Mouse (Mus musculus) embryo, embryonic 10 days (tissue): ENCODE measurements around the gene Pde9a.

Source experiments
- DNase-seq: peaks from one replicate; pipeline ENCODE4 v3.0.0-alpha.2; 2015; ENCODE audit warnings: low spot score

Gene Pde9a

GRCm38 (mm10) chr17:31386766-31387275 lies 811 bp downstream of the Pde9a start:
- no peak for DNase-seq

DNA sequence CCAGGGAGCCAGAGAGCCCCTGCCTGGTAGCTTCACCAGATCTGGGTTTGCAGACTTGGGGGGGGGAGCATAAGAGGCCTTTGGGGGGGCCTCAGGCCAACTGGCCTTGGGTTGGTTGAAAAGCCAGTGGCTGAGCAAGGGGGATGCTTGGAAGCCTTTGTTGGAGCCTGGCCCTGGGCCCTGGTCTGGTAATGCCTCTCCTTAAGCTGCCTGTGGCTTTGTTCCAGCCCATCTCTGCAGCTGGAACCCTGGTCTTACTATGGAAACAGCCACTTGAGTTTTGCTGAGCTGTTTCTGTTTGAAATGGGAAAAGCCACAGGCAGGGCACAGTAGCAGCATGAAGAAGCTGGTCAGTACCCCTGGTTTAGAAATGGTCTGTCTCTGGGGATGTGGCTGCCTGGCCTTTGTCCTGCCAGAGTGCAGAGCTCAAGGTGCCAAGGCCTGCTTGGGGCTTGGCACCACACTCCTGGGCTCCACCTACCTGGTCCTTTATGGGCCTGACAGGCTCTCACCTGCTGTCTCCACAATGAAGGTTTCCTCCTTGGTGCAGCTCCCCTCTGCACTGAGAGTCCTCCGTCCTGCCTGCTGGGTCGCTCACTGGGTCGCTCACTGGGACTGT lies 3.5 kb downstream of the Pde9a start:
- no peak for DNase-seq

DNA sequence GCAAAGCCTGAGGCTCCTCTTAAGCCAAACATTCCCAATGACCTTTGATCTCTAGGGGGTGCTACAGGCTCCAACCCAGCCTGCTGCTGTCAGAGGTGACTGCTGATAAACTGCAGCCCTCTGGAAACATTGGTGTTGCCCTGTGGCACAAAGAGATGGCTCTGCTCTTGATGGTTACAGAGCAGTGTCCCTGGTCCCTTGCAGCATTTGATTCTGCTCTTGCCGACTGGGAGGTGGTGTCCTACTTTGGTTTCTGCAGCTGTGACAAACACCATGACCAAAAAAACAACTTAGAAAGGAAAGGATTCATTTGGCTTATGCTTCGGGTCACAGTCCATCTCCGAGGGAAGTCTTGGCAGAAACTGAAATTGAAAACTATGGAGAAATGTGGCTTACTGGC lies 5.5 kb downstream of the Pde9a start:
- peak; percentile 68 for DNase-seq

- no peak for DNase-seq
These were observed 6.0 kb downstream of the Pde9a start for GRCm38 (mm10) chr17:31392041-31392440.

DNA sequence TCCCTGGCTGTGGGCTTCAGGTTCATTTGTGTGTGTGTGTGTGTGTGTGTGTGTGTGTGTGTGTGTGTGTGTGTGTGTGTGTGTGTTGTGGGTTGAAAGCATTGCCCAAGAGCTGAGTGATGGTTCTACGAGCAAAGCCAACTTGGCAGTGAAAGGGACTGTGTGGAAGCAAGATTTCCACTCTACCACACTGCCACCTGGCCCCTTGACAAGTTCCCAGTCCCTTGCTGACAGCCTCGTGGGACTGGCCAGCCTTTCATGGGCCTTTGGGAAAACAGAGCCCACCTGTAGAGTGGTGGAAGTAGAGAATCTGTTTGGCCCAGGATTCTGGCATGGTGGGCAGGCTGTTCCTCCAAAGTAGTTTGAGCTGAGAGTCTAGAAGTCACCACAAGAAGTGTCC lies 7.8 kb downstream of the Pde9a start:
- no peak for DNase-seq

DNA sequence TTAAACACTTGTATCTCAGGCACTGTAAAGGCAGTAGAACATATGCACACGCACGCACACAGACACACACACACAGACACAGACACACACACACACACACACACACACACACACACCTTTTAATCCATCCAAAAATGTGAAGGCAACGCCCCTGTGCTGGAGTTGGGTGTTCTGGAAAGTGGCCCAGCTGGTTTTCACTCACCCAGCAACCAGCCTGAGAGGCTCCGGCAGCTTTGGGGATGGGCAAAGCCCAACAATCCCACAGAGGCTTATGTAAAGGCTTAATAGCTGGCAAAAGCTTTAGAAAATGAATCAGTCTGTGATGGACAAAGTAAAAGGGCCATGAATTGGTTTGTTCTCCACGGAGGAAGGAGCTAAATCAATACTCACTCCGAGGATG lies 14.3 kb downstream of the Pde9a start:
- DNase-seq: no peak

DNA sequence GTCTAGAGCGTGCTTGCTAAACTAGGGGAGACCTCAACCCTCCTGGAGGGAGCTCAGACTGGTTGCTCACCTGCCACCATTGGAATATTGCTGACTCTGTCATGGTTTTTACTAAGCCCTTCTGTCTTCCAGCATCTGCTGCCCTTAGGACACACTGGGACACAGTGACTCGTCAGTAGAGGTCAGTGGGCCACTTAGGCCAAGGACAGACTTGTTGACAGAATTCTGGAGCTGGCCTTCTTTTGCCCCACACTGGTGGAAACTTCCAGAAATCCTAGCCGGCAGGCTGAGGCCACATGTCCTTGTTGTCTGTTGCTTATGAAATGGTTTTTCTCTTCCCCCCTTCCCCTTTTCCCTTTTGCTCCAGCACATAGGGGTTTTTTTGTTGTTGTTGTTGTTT lies 15.2 kb downstream of the Pde9a start:
- no peak for DNase-seq

- no peak for DNase-seq
These were observed 16.7 kb downstream of the Pde9a start for GRCm38 (mm10) chr17:31402713-31403112.

DNA sequence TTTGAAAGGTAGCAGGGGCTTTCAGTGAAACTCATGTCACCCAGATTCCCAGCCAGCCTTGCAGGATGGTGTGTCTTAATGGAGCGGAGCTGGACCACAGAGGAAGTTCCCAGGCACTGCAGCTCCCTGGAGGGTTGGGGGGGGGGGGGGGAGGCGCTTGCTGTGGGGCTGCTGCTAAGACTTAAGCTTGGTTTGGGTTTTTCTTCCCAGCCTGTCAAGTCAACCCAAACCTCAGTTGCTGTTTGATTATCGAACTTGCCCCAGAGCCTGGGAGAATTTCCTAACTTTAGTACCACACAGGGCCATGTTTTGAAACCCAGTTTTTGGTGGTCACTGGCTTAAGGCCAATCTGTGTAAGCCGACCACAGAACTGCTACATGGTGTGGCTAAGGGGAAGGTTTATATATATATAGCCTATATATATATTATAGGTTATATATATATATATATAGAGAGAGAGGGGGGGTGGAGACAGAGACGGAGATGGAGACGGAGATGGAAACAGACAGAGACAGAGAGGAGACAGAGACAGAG lies 19.8 kb downstream of the Pde9a start:
- DNase-seq: no peak

DNA sequence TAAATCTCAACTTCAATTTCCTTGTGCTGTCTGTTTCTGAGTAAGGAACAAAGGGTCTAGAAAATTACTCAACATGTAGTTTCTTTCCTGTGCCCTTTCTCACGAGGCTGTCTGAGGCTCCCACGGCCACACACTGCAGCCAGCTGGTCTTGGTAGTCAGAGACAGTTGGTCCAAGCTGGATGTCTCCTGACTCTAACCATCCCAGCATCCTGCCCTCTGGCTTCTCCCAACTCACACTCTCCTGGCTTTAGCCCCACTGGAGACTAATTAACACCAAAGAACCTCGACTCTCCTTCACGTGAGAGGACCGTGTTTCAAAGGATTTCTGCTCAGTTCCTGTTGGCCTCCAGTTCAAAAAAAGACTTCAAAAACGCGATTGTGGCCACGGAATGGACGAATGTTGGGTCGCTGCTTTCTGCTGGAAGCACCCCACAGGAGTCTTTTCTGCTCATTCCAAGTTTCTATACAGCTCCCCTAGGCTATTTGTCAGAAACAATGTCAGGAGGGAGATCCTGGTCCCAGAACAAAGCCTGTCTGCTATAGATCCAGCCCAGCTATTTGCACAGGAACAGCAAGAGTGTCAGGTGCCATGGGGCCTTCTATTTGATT lies 23.8 kb downstream of the Pde9a start:
- peak; percentile 51 for DNase-seq

DNA sequence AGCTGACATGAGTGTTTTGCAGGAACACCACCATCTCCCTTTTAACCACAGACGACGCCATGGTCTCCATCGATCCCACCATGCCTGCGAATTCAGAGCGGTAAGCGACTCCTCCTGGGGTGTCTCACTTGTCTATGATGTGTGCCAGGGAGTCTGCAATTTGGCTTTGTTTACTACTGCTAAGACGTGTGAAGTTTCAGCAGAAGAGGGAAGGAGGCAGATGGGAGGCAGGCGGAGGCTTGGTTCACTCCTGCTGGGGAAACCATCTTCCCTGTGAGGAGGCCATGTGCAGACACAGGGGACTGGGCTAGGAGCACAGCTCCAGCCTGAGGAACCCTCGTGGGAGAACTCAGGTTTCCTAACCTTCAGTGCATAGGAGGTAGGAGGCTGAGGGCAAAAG lies 29.2 kb downstream of the Pde9a start:
- no peak for DNase-seq

DNA sequence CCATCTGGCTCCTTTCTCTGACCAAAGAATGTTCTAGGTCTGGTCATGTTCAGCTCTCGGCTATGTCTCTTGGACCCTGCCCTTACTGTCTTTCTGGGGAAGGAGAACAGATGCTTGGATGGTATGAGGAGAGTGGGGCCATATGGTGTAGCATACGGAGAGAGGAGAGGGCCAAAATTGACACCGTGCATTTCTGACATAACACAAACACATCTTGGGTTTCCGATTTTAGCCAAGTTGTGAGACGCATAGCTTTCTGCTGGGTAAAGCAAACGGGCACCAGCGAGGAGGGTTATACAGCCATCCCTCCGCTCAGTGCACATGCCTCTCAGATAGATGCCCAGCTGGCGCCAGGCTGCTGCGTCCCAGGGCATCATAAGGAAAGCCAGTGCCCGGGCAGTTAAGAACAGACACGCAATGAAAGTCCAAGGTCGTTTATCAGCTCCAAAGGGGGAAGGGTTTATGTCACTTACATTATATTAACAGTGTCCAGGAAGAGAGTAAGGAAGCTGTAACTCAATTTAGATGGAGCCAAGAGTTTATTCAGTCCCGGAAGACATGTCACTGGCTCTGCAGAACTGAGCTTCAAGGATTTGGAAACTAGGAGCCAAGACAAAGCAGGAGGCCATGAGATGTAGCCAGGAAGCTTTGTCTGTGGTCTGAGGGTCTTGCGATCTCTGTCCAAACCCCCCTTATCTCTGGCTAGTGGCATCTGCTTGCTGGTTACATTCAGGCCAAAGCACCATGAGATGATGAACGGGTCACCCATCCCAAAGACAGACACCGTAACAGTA lies 33.0 kb downstream of the Pde9a start:
- no peak for DNase-seq

DNA sequence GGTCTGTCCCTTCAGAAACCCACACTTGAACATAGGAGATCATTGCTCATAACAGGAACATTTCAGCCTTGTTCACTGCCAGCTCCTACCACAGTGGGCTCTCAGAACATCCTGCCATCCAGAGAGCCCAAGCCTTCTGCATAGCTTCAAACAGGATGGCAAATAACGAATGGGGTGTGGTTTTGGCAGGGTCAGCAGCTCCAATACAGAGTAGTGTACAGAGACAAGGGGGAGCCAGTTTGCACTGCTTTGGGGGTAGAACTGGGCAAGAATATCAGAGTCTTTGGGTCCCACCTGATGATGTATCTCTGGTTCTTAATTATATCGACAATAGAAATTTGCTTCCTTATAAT lies 33.6 kb downstream of the Pde9a start:
- DNase-seq: no peak

GRCm38 (mm10) chr17:31419995-31420394 lies 34.0 kb downstream of the Pde9a start:
- no peak for DNase-seq

DNA sequence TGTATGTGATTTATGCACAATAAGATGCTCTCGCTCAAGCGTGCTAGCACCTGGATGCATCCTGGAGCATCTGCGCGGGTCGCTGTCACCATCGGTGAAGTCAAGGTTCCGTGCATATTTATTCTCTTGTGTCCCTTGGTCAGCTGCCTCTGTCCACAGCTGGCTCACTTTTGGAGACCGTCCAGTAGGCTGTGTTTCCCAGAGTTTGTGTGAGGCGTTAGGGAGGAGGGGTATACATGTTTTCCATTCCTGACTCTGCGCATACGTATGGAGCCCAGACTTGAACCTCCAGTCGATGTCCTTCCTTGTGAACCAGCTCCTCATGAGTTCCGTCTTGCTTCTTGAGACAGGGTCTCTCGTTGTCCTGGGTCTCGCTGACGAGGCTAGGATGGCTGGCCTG lies 34.6 kb downstream of the Pde9a start:
- no peak for DNase-seq

DNA sequence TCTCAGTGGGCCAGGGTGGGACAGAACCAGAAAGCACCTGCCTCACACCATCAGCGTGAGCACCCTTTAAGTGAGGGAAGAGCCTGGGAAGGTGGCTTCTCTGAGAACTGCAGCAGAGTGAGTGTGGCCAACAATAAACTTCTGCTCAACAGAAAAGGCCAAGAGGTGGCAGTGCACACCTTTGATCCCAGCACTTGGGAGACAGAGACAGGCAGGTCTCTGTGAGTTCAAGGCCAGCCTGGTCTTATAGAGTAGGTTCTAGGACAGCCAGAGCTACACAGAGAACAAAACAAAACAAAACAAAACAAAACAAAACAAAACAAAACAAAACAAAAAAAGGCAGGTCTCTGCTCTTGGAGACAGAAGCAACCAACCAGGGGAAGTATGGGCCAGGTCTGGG lies 36.4 kb downstream of the Pde9a start:
- no peak for DNase-seq

GRCm38 (mm10) chr17:31423020-31423419 lies 37.0 kb downstream of the Pde9a start:
- no peak for DNase-seq

DNA sequence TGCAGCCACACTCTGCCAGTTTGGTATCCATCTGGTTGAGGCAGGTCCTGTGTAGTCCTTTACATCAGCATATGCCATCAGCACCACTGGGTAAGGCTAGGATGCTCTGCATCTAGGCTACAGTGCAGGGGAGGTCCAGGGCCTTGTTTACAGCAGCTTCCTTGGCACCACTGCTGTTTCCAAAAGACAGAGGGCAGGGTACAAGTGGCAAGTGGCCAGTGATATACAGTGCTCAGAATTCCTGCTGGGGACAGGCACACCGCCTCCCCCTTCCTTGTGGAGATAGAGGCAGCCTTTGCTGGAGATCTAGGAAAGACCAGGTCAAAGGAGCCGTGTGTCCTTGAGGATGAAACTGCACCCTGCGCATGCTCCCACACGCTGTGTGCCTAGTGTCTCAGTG lies 38.3 kb downstream of the Pde9a start:
- DNase-seq: no peak

- DNase-seq: no peak
These were observed 38.8 kb downstream of the Pde9a start for GRCm38 (mm10) chr17:31424798-31425197.

DNA sequence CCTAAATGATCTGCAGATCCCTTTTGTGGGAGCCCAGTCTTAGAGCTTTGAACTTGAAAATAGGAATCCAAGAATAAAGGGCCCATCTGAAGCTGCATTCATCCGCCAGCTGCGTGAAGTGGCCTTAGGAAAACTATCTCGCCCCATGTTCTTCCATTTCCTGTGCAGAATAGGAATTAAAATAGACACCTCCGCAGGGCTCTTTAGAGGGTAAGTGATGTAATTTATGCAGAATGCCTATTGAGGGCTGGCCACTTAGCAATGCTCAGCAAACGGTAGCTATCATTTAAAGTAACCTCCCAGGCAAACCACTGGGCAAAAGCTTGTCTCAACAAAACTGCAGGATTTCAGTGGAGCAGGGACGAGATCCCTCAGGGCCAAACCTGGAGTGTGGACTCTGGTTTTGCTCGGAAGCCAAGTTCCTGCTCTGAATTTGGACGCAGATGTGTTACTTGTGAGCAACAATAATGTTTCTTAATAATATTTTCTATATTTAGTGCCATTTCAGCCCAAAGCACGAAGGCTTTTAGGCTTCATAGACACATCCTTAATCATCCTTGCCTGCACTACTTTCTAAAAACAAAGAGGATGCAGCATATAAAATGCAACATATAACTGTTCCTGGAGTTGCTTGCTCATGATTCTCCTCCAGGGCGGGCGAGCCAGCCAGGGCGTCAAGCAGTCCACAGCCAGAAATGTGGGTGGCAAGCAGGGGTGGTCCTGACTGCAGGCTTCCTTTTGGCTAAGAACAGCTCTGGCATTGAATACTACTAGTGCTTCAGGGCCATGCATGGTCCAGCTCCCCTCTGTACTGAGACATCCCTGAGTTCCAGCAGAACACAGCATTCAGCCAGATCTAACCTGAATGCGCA lies 40.1 kb downstream of the Pde9a start:
- no peak for DNase-seq

- DNase-seq: no peak
These were observed 43.4 kb downstream of the Pde9a start for GRCm38 (mm10) chr17:31429402-31429801.

DNA sequence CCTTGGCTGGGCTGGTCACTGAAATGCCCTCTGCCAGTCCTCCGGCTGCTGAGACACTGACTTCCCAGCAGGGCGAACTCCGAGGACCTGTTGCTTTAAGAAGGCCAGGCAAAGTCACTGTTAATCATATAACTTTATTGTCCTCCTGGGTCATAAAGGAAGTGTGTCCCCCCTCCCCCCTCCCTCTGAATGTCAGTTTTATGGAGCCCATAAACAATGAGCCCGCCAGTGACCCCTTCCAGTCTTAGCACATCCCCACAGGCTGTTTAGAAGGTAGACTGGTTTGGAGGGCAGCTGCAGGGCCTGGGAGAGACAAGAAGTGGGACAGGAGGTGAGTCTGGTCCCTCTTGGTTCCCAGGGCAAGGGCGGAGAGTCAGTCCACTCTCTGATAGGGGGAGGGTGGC lies 46.9 kb downstream of the Pde9a start:
- DNase-seq: peak; percentile 44
